Mouse (Mus musculus) bone marrow, adult 2 months (tissue): ENCODE measurements around the gene Gm15517. TPM values are rescaled to one million over a fixed set of nuclear protein-coding genes. Genes with fewer than 3 reads are reported as not detected.

Experiments used
- H3K27ac ChIP-seq: fragments of 200-500 bp; 2 replicates; pipeline ENCODE4 v1.5.1; 2012; ENCODE audit warnings: low read depth, mild to moderate bottlenecking, control low read depth, inconsistent platforms, low read length; ENCODE audit not compliant: control insufficient read depth, poor library complexity, insufficient read depth
- H3K4me1 ChIP-seq: fragments of 200-500 bp; 2 replicates; pipeline ENCODE4 v1.6.1; 2011; ENCODE audit warnings: low read length; ENCODE audit not compliant: control insufficient read depth, insufficient read depth
- H3K4me3 ChIP-seq: fragments of 200-500 bp; replicated peaks from 2 replicates; pipeline ENCODE3; 2011; ENCODE audit warnings: mild to moderate bottlenecking, low read depth, low read length, control low read depth; ENCODE audit not compliant: control insufficient read depth
- CTCF ChIP-seq: fragments of 200-500 bp; IDR thresholded peaks from 2 replicates; pipeline ENCODE4 v1.5.1; 2011; ENCODE audit warnings: low read length, control low read depth; ENCODE audit not compliant: control insufficient read depth, insufficient read depth
- POLR2A ChIP-seq: fragments of 200-500 bp; IDR thresholded peaks from 2 replicates; pipeline ENCODE4 v1.6.1; 2011; ENCODE audit warnings: low read depth, mild to moderate bottlenecking, control low read depth, low read length, borderline replicate concordance; ENCODE audit not compliant: control insufficient read depth
- WGBS: fragments of 180-500 bp; shearing (Covaris S2); methylation state at CpG from one replicate; pipeline ENCODE4 v1.1.7; 2018; 5-methylcytosine and 5-hydroxymethylcytosine counted together
- polyA plus RNA-seq: library from polyadenylated mRNA; stranded (reverse); fragments of >200 nt; gene quantifications from 2 replicates; pipeline ENCODE4 v1.2.4, GENCODE M21; 2011; ENCODE audit warnings: low replicate concordance; ENCODE audit not compliant: missing spikeins, insufficient read depth, insufficient read length

Gm15517 gene
- polyA plus RNA-seq, 1 experiment = not detected

- 78% methylated on average over 14 of the region's 14 CpGs for WGBS
- Histone ChIP-seq H3K4me3 (peak overlapping the region; percentile 74), H3K27ac (no peak overlapping the region), H3K4me1 (no peaks in the 10 kb centered on the region; the same call in 1 of the 2 replicates)
- TF ChIP-seq CTCF = no peak
- TF ChIP-seq POLR2A = no peak
Observed at GRCm38 (mm10) chr7:44303346-44304340, 42.4 kb downstream of the Gm15517 start.

- peak overlapping the region; percentile 74 for H3K4me3 ChIP-seq
- WGBS = 2% methylated on average over 25 of the region's 25 CpGs
- TF ChIP-seq POLR2A (no peak), CTCF (no peak)
- H3K27ac ChIP-seq = peak overlapping the region; percentile 86
- no peaks in the 10 kb centered on the region; the same call in 1 of the 2 replicates for H3K4me1 ChIP-seq
Observed at GRCm38 (mm10) chr7:44304463-44304774, 43.2 kb downstream of the Gm15517 start.

- Histone ChIP-seq H3K4me1 (no peaks in the 10 kb centered on the region; the same call in 1 of the 2 replicates), H3K4me3 (peak overlapping the region; percentile 74), H3K27ac (peak overlapping the region; percentile 86)
- WGBS = under 1% methylated on average over 49 of the region's 49 CpGs
- no peak for TF ChIP-seq CTCF
- peak; percentile 93 for TF ChIP-seq POLR2A
Observed at GRCm38 (mm10) chr7:44304775-44305641, 43.8 kb downstream of the Gm15517 start.

- no peak overlapping the region for H3K4me3 ChIP-seq
- whole genome bisulfite sequencing = 26% methylated on average over 16 of the region's 16 CpGs
- H3K27ac ChIP-seq = peak overlapping the region; percentile 51; the same call in 1 of the 2 replicates
- H3K4me1 ChIP-seq = no peaks in the 10 kb centered on the region; the same call in 1 of the 2 replicates
- no peak for TF ChIP-seq CTCF
- TF ChIP-seq POLR2A = no peak
Observed at GRCm38 (mm10) chr7:44305686-44306085, 44.4 kb downstream of the Gm15517 start.

GRCm38 (mm10) chr7:44306516-44307240, 45.4 kb downstream of the Gm15517 start, which contains the start of gene Clec11a:
Gene Clec11a (minus strand): TSS chr7:44306902.
- WGBS = 63% methylated on average over 6 of the region's 6 CpGs
- no peak within 1 kb of the TSS for H3K4me3 ChIP-seq
- TF ChIP-seq POLR2A (no peak), CTCF (no peak)

GRCm38 (mm10) chr7:44307261-44308020, 46.2 kb downstream of the Gm15517 start:
- TF ChIP-seq POLR2A (no peak), CTCF (no peak)
- WGBS = 48% methylated on average over 9 of the region's 9 CpGs
- H3K4me3 ChIP-seq = no peak overlapping the region
- H3K27ac ChIP-seq = no peak overlapping the region
- no peaks in the 10 kb centered on the region; the same call in none of the 2 replicates for H3K4me1 ChIP-seq

More at GRCm38 (mm10) chr7:44306516-44307240, 45.4 kb downstream of the Gm15517 start, which contains the start of gene Clec11a:
- Histone ChIP-seq H3K27ac (peak within 1 kb of the TSS; percentile 51; the same call in 1 of the 2 replicates), H3K4me1 (no peaks in the 10 kb centered on the region; the same call in none of the 2 replicates)
